Mouse (Mus musculus): ENCODE measurements at regions not wholly inside any gene's neighbourhood (a gene's known extent, or its start where the extent isn't known, plus 50 kb on each side); places are given as distances from the start of the nearest gene placed in this dataset.

GRCm38 (mm10) chr5:18916688-18917285 lies 310.0 kb upstream of the Magi2 start:
- DNase-seq (ENCODE audit: low spot score) = peak; percentile 30

GRCm38 (mm10) chr5:18953875-18954474 lies 272.9 kb upstream of the Magi2 start:
- DNase-seq (ENCODE audit: low spot score) = no peak
